Mouse (Mus musculus) forebrain, embryonic 15.5 days (tissue): ENCODE data around the gene Pvalb. TPM values are rescaled to one million over a fixed set of nuclear protein-coding genes. Genes with fewer than 3 reads are reported as not detected.

Source experiments
- ATAC-seq: fragments of 200-750 bp; cut with Nextera tagmentation; replicated peaks from 2 replicates; pipeline ENCODE4 v1.8.0; 2017; ENCODE audit warnings: mild to moderate bottlenecking, moderate TSS enrichment, moderate library complexity
- H3K27ac ChIP-seq: fragments of 300-500 bp; sonication (generic); replicated peaks from 2 replicates; pipeline ENCODE4 v1.5.1; 2015; ENCODE audit warnings: mild to moderate bottlenecking, inconsistent platforms
- H3K27me3 ChIP-seq: fragments of 300-500 bp; sonication (generic); 2 replicates; pipeline ENCODE4 v1.6.1; 2015; ENCODE audit warnings: inconsistent platforms
- H3K36me3 ChIP-seq: fragments of 300-500 bp; sonication (generic); 2 replicates; pipeline ENCODE4 v1.6.1; 2015; ENCODE audit warnings: mild to moderate bottlenecking, inconsistent platforms
- H3K4me1 ChIP-seq: fragments of 300-500 bp; sonication (generic); 2 replicates; pipeline ENCODE4 v1.6.1; 2015; ENCODE audit warnings: inconsistent platforms
- H3K4me2 ChIP-seq: fragments of 300-500 bp; sonication (generic); replicated peaks from 2 replicates; pipeline ENCODE4 v1.6.1; 2015; ENCODE audit warnings: mild to moderate bottlenecking, inconsistent platforms
- H3K4me3 ChIP-seq: fragments of 300-500 bp; sonication (generic); 2 replicates; pipeline ENCODE4 v1.5.1; 2015; ENCODE audit warnings: mild to moderate bottlenecking, inconsistent platforms
- H3K9ac ChIP-seq: fragments of 300-500 bp; sonication (generic); replicated peaks from 2 replicates; pipeline ENCODE4 v1.6.1; 2015; ENCODE audit warnings: mild to moderate bottlenecking, inconsistent platforms
- H3K9me3 ChIP-seq: fragments of 300-500 bp; sonication (generic); 2 replicates; pipeline ENCODE4 v1.6.1; 2016; ENCODE audit warnings: inconsistent platforms
- WGBS: fragments of 180-500 bp; shearing (Covaris S2); methylation state at CpG from one replicate; pipeline ENCODE4 v1.1.7; 2015; ENCODE audit warnings: mixed read lengths; 5-methylcytosine and 5-hydroxymethylcytosine counted together
- polyA plus RNA-seq: library from polyadenylated mRNA; unstranded; fragments of >200 nt; fragmentation: Nextera tagmentation; extraction: Ambion mirVana; gene quantifications from 2 replicates; pipeline ENCODE4 v1.2.1, GENCODE M21; 2015

Gene Pvalb
- polyA plus RNA-seq, 1 experiment from 2014 or later: not detected

DNA sequence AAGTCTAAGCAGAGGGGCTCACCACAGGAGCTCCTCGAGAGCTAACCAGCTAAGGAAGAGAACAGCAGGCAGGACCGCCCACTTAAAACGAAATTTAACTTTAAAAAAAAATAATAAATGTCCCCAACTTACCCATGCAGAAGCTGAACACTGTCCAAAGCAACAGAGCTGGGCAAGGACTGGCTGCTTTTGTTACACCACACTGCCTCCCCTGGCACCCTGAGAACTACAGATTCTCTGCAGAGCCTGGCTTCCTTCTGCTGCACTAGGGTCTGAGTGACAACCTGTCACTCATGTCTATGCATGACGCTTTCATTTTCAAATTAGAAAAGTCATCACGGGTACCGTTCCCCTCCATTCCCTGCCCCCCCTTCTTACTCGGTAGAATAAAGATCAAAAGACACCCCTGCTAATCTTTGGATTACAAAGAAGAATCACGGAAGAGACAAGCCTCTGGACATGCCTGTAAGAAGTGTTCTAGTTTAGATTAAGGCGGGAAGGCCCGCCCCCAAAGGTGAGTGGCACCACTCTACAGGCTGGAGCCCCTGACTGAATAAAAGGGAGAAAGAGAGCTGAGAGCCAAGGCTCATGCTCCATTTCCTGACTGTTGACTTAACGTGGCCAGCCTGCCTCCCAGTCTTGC is 33.8 kb downstream of the Pvalb start:
- 0 out of 2 replicates have a peak overlapping the region, but pooled peaks have one; percentile 72 for H3K9ac ChIP-seq

DNA sequence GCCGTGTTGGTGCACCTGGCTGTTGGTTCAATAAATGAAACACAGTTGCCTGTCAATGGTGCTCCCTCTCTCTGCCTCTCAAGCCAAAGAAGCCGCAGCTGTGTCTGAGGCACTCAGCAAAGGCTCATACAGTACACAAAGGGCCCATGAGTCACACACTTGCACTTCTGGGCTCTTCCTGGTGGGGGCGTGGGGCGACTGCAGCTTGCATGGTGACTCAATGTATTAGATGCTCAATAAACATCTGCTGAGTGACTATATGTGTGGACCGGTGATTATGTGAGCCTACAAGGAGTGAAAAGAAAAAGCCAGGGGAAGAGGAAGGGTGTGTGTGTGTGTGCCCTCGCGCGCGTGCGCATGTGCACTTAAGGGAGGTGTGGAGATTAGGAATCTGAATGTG is 34.5 kb downstream of the Pvalb start:
- Histone ChIP-seq H3K4me1 (peaks cover 29% of the 10 kb centered on the region), H3K27ac (peak overlapping the region; percentile 37; the same call in 1 of the 2 replicates), H3K4me3 (no peak overlapping the region), H3K9ac (no peak overlapping the region), H3K27me3 (no peaks in the 10 kb centered on the region), H3K9me3 (no peaks in the 10 kb centered on the region), H3K36me3 (0 out of 2 replicates have a peak, but pooled peaks cover 4% of the 10 kb centered on the region), H3K4me2 (no peak overlapping the region)
- ATAC-seq: no peak
- 92% methylated on average over 10 of the region's 10 CpGs for whole genome bisulfite sequencing

More for the DNA sequence above, 33.8 kb downstream of the Pvalb start:
- Histone ChIP-seq H3K27ac (peak overlapping the region; percentile 37; the same call in 1 of the 2 replicates), H3K4me1 (peaks cover 29% of the 10 kb centered on the region), H3K4me3 (peak overlapping the region; percentile 68), H3K27me3 (no peaks in the 10 kb centered on the region), H3K36me3 (0 out of 2 replicates have a peak, but pooled peaks cover 4% of the 10 kb centered on the region), H3K9me3 (no peaks in the 10 kb centered on the region), H3K4me2 (peak overlapping the region; percentile 92)
- 73% methylated on average over 11 of the region's 11 CpGs for WGBS
- no peak for ATAC-seq

DNA sequence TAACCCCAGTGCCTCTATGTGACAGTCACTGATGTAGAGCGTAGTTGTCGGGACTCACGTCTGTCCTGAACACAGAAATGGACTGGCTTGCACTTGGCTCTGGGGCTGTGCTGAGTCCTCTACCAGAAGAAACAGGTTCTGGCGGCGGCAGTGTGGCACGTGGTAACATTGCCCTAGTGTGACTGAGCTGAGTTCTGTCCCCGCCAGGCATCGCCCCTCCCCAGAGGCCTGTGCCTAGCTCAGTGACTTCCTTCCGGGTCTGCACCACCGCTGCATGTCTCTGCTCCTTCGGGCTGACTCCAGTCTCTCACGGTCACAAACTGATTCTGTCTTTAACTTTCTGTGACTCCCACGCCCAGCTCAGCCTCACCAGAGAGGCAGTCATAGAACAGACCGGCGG is 35.5 kb downstream of the Pvalb start:
- Histone ChIP-seq H3K27me3 (no peaks in the 10 kb centered on the region), H3K9me3 (no peaks in the 10 kb centered on the region), H3K27ac (no peak overlapping the region), H3K9ac (no peak overlapping the region), H3K36me3 (0 out of 2 replicates have a peak, but pooled peaks cover 7% of the 10 kb centered on the region), H3K4me1 (peaks cover 29% of the 10 kb centered on the region), H3K4me2 (no peak overlapping the region), H3K4me3 (no peak overlapping the region)
- no peak for ATAC-seq
- WGBS: 91% methylated on average over 15 of the region's 15 CpGs

DNA sequence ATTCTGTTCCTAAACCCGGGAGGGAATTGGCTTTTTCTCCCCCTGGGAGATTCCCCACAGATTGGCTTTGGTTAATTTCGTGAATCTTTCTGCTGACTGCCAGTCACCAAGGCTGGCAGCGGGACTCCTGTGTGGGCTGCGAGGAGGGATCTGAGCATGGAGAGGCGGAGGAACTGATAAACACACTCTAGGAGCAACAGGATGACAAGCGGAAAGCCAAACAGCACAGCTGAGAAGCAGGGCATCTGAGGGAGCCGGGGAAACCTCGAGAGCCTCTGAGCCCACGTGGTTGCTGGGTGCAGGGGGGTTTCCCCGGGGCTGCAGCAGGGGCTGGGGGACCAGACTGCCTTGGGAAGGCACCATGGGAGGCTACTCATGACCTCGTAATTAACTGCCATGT is 36.6 kb downstream of the Pvalb start:
- WGBS: 85% methylated on average over 11 of the region's 11 CpGs
- H3K27me3 ChIP-seq: no peaks in the 10 kb centered on the region
- H3K4me1 ChIP-seq: peaks cover 22% of the 10 kb centered on the region
- no peak overlapping the region for H3K4me3 ChIP-seq
- no peak overlapping the region for H3K27ac ChIP-seq
- no peak overlapping the region for H3K9ac ChIP-seq
- H3K4me2 ChIP-seq: no peak overlapping the region
- ATAC-seq: no peak
- H3K9me3 ChIP-seq: no peaks in the 10 kb centered on the region
- H3K36me3 ChIP-seq: peaks cover 12% of the 10 kb centered on the region

DNA sequence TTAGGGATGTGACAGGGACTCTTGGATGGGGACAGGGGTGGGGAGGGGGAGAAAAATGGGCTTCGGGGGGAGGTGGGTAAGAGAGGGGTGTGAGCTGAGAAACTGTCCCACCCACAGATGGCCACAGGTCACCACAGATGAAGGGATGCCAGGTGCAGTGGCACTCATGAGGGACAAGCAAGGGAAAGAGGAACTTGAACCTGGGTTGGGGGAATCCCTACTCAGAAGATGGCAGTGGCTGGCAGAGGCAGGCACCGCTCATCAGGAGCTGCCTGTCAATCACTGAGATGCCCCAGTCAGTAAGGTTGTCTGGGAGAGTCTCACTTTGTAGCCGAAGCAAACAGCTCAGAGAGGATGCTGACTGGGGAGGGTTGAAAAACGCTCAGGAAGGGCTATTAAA is 40.9 kb downstream of the Pvalb start:
- Histone ChIP-seq H3K4me2 (no peak overlapping the region), H3K9ac (no peak overlapping the region), H3K36me3 (peaks cover 18% of the 10 kb centered on the region), H3K27me3 (no peaks in the 10 kb centered on the region), H3K27ac (no peak overlapping the region), H3K9me3 (no peaks in the 10 kb centered on the region), H3K4me1 (no peaks in the 10 kb centered on the region), H3K4me3 (no peak overlapping the region)
- ATAC-seq: no peak
- 88% methylated on average over 4 of the region's 4 CpGs for WGBS

DNA sequence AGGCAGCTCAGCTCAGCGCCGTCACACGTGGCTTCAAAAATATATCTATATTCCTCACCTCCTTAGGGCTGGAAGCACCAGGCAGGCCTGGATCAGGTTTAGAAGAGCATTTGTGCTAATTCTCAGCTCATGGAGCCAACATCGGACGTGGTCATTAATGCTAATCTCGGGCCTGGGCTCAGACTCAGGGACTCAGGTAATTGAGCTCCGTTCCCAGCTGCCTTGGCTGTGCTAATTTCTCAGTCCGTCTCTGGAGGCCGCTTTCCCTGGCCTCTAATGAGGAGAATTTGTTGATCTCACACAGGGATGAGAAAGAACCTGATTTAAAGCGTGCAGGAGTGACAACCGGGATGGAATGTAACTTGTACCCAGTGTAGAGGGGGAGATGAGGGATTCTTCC is 41.7 kb downstream of the Pvalb start:
- Histone ChIP-seq H3K4me2 (no peak overlapping the region), H3K9ac (no peak overlapping the region), H3K4me3 (no peak overlapping the region), H3K36me3 (peaks cover 18% of the 10 kb centered on the region), H3K27me3 (no peaks in the 10 kb centered on the region), H3K9me3 (no peaks in the 10 kb centered on the region), H3K4me1 (no peaks in the 10 kb centered on the region), H3K27ac (no peak overlapping the region)
- 75% methylated on average over 11 of the region's 11 CpGs for WGBS
- no peak for ATAC-seq

DNA sequence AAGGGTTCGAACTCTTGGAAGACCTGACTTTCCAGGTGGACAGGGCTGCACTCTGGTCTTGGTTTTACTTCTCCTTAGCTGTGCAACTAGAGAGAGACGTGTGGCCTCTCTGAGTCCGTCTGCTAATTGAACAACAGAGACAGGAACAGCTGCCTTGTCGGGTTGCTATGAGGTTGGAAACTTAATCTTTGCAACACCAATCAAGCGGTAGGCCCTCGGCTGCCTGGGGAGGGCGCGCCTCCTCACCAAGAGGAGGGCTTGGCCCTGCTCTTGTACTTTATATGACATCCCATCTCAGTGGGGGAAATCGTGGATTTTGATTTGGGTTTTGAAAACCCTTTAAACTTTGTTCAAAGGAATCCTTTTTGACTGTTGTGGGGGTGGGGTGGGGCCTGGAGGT is 44.3 kb downstream of the Pvalb start:
- H3K4me1 ChIP-seq: peaks cover 10% of the 10 kb centered on the region; the same call in 1 of the 2 replicates
- no peak overlapping the region for H3K4me3 ChIP-seq
- H3K27ac ChIP-seq: no peak overlapping the region
- H3K36me3 ChIP-seq: peaks cover 14% of the 10 kb centered on the region
- no peak overlapping the region for H3K9ac ChIP-seq
- 80% methylated on average over 9 of the region's 9 CpGs for WGBS
- H3K27me3 ChIP-seq: no peaks in the 10 kb centered on the region
- ATAC-seq: no peak
- no peaks in the 10 kb centered on the region for H3K9me3 ChIP-seq
- no peak overlapping the region for H3K4me2 ChIP-seq

DNA sequence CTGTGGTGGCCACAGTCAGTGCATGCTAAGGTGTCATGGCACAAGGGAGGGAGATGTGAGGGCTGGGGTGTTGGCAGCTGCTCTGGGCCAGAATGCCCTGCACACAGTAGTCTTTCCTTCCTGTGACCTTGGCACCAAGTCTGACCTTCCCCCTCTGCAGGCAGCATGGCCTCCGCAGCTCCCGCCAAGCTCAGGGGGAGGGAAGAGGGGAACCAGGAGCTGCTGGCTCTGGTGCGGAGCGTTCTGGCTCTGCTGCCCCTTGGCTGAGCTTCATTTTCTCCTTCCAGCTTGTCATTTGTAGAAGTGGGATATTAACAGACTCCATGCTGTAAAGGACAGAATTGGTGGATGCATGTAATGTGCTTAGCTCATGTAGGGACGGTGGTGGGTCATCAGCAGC is 47.9 kb downstream of the Pvalb start:
- 87% methylated on average over 5 of the region's 5 CpGs for WGBS

DNA sequence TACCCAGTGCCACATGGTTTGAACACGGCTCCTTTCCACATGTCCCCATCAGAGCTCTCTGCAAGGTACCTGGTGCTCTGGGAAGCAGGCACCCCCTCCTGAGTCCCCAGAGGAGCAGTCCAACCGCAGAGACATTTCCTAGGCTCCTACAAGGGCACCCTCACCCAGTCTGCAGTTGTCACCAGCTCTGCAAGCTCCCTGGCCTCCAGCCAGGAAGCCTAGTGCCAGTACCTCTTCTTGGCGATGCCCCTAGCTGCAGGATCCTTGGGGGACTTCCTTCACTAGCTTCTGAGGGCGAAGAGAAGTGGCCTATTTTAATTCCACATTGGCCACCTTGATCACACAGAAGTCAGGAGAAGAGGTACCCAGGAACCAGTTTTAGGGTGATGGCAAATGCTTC is 48.4 kb downstream of the Pvalb start:
- Histone ChIP-seq H3K4me3 (no peak overlapping the region), H3K36me3 (no peaks in the 10 kb centered on the region), H3K4me1 (peaks cover 10% of the 10 kb centered on the region; the same call in 1 of the 2 replicates), H3K9ac (no peak overlapping the region), H3K27ac (no peak overlapping the region), H3K4me2 (no peak overlapping the region), H3K9me3 (no peaks in the 10 kb centered on the region), H3K27me3 (no peaks in the 10 kb centered on the region)
- ATAC-seq: no peak
- WGBS: 64% methylated on average over 4 of the region's 4 CpGs

More for the DNA sequence above, 47.9 kb downstream of the Pvalb start:
- no peak for ATAC-seq
- Histone ChIP-seq H3K4me3 (no peak overlapping the region), H3K4me2 (no peak overlapping the region), H3K9ac (no peak overlapping the region), H3K9me3 (no peaks in the 10 kb centered on the region), H3K4me1 (peaks cover 10% of the 10 kb centered on the region; the same call in 1 of the 2 replicates), H3K27ac (no peak overlapping the region), H3K36me3 (no peaks in the 10 kb centered on the region), H3K27me3 (no peaks in the 10 kb centered on the region)

DNA sequence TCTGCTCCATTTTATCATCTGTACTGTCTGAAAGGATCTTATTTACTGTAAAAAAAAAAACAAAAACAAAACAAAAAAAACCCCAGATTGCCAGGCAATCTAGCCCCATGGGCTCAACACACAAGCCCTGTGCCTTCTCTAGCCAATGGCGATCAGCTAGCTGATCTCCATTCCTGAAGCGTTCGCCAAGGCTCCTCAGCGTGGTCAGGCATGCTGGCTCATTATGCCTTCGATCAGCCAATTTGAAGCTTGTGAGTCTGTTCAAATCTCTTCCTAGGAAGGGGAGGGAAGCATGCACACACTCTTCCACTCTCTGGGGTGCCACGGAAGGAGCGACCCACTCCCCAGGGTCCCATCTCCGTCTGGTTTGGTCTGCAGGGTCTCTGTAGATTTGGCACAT is 48.9 kb downstream of the Pvalb start:
- Histone ChIP-seq H3K9ac (no peak overlapping the region), H3K4me2 (no peak overlapping the region), H3K4me1 (peaks cover 10% of the 10 kb centered on the region; the same call in 1 of the 2 replicates), H3K4me3 (no peak overlapping the region), H3K36me3 (no peaks in the 10 kb centered on the region), H3K9me3 (no peaks in the 10 kb centered on the region), H3K27me3 (no peaks in the 10 kb centered on the region), H3K27ac (no peak overlapping the region)
- 76% methylated on average over 8 of the region's 8 CpGs for WGBS
- ATAC-seq: no peak

DNA sequence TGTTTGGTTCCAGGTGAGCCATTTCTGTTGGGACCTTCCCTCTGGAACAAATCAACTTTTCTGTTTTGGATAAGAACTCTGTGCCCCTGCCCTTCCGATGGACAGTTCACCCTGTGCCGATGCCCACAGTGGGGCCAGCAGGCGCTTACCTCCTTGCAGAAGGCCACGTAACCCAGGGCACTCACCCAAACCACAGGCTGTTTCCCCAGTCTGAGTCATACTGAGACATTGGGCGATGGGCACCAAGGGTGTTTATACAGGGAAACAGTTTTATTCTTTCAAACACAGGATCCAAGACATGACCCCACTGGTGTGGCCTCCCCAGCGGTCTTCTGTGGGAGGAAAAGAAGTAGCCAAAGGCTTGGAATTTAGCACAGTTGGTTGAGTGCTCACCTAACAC is 50.8 kb downstream of the Pvalb start:
- WGBS: 85% methylated on average over 6 of the region's 6 CpGs
- ATAC-seq: no peak
- no peaks in the 10 kb centered on the region for H3K9me3 ChIP-seq
- H3K4me1 ChIP-seq: peaks cover 10% of the 10 kb centered on the region; the same call in 1 of the 2 replicates
- H3K36me3 ChIP-seq: no peaks in the 10 kb centered on the region
- H3K4me3 ChIP-seq: no peak overlapping the region
- no peaks in the 10 kb centered on the region for H3K27me3 ChIP-seq
- no peak overlapping the region for H3K9ac ChIP-seq
- no peak overlapping the region for H3K4me2 ChIP-seq
- H3K27ac ChIP-seq: no peak overlapping the region

DNA sequence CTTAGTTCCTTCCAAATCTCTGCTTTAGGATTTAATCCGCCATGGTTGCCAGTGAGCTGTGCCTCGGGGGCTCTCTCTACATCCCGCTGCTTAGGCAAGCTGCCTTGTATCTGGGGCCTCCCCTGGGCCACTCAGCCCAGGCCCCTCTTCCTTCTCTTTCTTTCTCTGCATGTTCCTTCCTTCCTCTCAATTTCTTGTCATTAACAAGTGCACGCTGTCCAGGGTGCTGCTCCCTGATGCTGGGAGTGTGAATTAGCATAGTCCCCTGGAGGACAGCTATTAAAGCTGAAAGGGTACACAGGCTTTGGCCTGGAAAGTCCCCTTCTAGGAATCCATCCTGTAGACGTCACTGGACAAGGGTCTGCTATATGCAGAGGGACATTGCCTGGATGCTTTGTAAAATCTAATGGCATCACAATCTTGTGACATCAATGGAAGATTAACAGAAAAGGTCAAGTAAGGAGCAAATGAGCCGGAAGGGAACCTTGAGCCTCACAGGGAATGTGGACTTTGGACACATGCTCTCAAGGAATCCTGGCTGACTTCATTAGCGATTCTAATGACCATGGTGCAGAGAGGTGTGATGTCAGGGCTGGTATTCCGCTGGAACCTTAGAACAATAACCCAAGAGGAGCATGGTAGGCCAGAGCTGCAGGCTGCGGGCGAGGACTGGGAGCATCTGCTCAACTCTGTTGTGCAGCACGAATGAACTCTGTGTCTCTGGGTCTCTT is 53.0 kb downstream of the Pvalb start:
- Histone ChIP-seq H3K27ac (no peak overlapping the region), H3K27me3 (no peaks in the 10 kb centered on the region), H3K9me3 (no peaks in the 10 kb centered on the region), H3K36me3 (no peaks in the 10 kb centered on the region), H3K4me3 (no peak overlapping the region), H3K4me2 (no peak overlapping the region), H3K9ac (no peak overlapping the region), H3K4me1 (peaks cover 8% of the 10 kb centered on the region; the same call in 1 of the 2 replicates)
- WGBS: 41% methylated on average over 11 of the region's 11 CpGs
- no peak for ATAC-seq
